Mouse (Mus musculus) liver, postnatal 0 days (tissue): ENCODE data around the gene Aatk. TPM values are rescaled to one million over a fixed set of nuclear protein-coding genes. Genes with fewer than 3 reads are reported as not detected.

Source experiments
- ATAC-seq: fragments of 200-750 bp; cut with Nextera tagmentation; 2 replicates; pipeline ENCODE4 v1.8.0; 2017; ENCODE audit warnings: mild to moderate bottlenecking, moderate library complexity
- DNase-seq: peaks from one replicate; pipeline ENCODE4 v3.0.0-alpha.2; 2016
- H3K27ac ChIP-seq: fragments of 300-500 bp; sonication (generic); 2 replicates; pipeline ENCODE4 v1.5.1; 2014; ENCODE audit warnings: antibody characterized with exemption, moderate library complexity, mild to moderate bottlenecking, low read depth
- H3K27me3 ChIP-seq: fragments of 300-500 bp; sonication (generic); 2 replicates; pipeline ENCODE4 v1.6.1; 2014; ENCODE audit warnings: low read length, control low read depth, mixed read lengths; ENCODE audit not compliant: insufficient read depth
- H3K36me3 ChIP-seq: fragments of 300-500 bp; sonication (generic); replicated peaks from 2 replicates; pipeline ENCODE4 v1.6.1; 2014; ENCODE audit warnings: mild to moderate bottlenecking, control low read depth, low read length, moderate library complexity, mixed read lengths; ENCODE audit not compliant: insufficient read depth
- H3K4me1 ChIP-seq: fragments of 300-500 bp; sonication (generic); 2 replicates; pipeline ENCODE4 v1.6.1; 2014; ENCODE audit warnings: antibody characterized with exemption, mild to moderate bottlenecking, control low read depth; ENCODE audit not compliant: insufficient read depth
- H3K4me2 ChIP-seq: fragments of 300-500 bp; sonication (generic); 2 replicates; pipeline ENCODE4 v1.6.1; 2014; ENCODE audit warnings: low read depth, mild to moderate bottlenecking, low read length, moderate library complexity, mixed read lengths
- H3K4me3 ChIP-seq: fragments of 300-500 bp; sonication (generic); 2 replicates; pipeline ENCODE4 v1.5.1; 2014; ENCODE audit warnings: low read depth, low read length
- H3K9ac ChIP-seq: fragments of 300-500 bp; sonication (generic); replicated peaks from 2 replicates; pipeline ENCODE4 v1.6.1; 2014; ENCODE audit warnings: mild to moderate bottlenecking, moderate library complexity
- H3K9me3 ChIP-seq: fragments of 300-500 bp; sonication (generic); 2 replicates; pipeline ENCODE4 v1.6.1; 2016; ENCODE audit warnings: mild to moderate bottlenecking, control low read depth, low read length, mixed read lengths
- CTCF ChIP-seq: sonication (generic); IDR thresholded peaks from 2 replicates; pipeline ENCODE4 v1.5.1; 2016; ENCODE audit warnings: antibody characterized with exemption, low read depth
- EP300 ChIP-seq: IDR thresholded peaks from 2 replicates; pipeline ENCODE4 v1.6.1; 2016; ENCODE audit warnings: antibody characterized with exemption, low read depth, mild to moderate bottlenecking
- WGBS: fragments of 180-500 bp; shearing (Covaris S2); extraction: QIAGEN DNeasy Blood & Tissue Kit; methylation state at CpG from one replicate; pipeline ENCODE4 v1.1.7; 2014; ENCODE audit not compliant: insufficient replicate concordance; 5-methylcytosine and 5-hydroxymethylcytosine counted together
- polyA plus RNA-seq: library from polyadenylated mRNA; unstranded; fragments of >200 nt; fragmentation: Nextera tagmentation; extraction: Ambion mirVana; gene quantifications from 2 replicates; pipeline ENCODE4 v1.2.1, GENCODE M21; 2015

Aatk gene
- polyA plus RNA-seq, 1 experiment from 2014 or later, result 0.89 TPM

GRCm38 (mm10) chr11:120047531-120048251 is 724 bp upstream of the Aatk start:
- no peak for ATAC-seq

GRCm38 (mm10) chr11:120045839-120046552 is 971 bp downstream of the Aatk start:
- no peak overlapping the region for H3K9ac ChIP-seq
- DNase-seq, result no peak
- H3K4me3 ChIP-seq, result peak overlapping the region; percentile 41; the same call in 1 of the 2 replicates
- no peak overlapping the region for H3K4me2 ChIP-seq
- H3K27me3 ChIP-seq, result peaks cover 37% of the 10 kb centered on the region
- no peaks in the 10 kb centered on the region for H3K36me3 ChIP-seq
- TF ChIP-seq EP300 (no peak), CTCF (no peak)
- peaks cover 12% of the 10 kb centered on the region for H3K4me1 ChIP-seq
- no peak for ATAC-seq
- H3K9me3 ChIP-seq, result no peaks in the 10 kb centered on the region
- no peak overlapping the region for H3K27ac ChIP-seq
- 62% methylated on average over 11 of the region's 11 CpGs for WGBS

More at GRCm38 (mm10) chr11:120047531-120048251, 724 bp upstream of the Aatk start:
- 0 out of 2 replicates have a peak overlapping the region, but pooled peaks have one; percentile 74 for H3K4me2 ChIP-seq
- H3K27me3 ChIP-seq, result peaks cover 37% of the 10 kb centered on the region
- no peak overlapping the region for H3K9ac ChIP-seq
- H3K36me3 ChIP-seq, result no peaks in the 10 kb centered on the region
- no peak for DNase-seq
- H3K4me3 ChIP-seq, result no peak overlapping the region
- no peak for TF ChIP-seq CTCF
- TF ChIP-seq EP300, result no peak
- H3K27ac ChIP-seq, result no peak overlapping the region
- H3K4me1 ChIP-seq, result peaks cover 6% of the 10 kb centered on the region; the same call in 1 of the 2 replicates
- no peaks in the 10 kb centered on the region for H3K9me3 ChIP-seq
- 19% methylated on average over 23 of the region's 23 CpGs for WGBS

- Histone ChIP-seq H3K4me3 (no peak overlapping the region), H3K27ac (no peak overlapping the region), H3K4me2 (no peak overlapping the region), H3K9me3 (no peaks in the 10 kb centered on the region), H3K9ac (no peak overlapping the region), H3K4me1 (peaks cover 14% of the 10 kb centered on the region), H3K27me3 (peaks cover 36% of the 10 kb centered on the region), H3K36me3 (no peaks in the 10 kb centered on the region)
- ATAC-seq (no peak), DNase-seq (no peak)
- no peak for TF ChIP-seq EP300
- TF ChIP-seq CTCF, result no peak
- 65% methylated on average over 4 of the region's 4 CpGs for WGBS
These were observed 1.6 kb downstream of the Aatk start for GRCm38 (mm10) chr11:120045341-120045740.

DNA sequence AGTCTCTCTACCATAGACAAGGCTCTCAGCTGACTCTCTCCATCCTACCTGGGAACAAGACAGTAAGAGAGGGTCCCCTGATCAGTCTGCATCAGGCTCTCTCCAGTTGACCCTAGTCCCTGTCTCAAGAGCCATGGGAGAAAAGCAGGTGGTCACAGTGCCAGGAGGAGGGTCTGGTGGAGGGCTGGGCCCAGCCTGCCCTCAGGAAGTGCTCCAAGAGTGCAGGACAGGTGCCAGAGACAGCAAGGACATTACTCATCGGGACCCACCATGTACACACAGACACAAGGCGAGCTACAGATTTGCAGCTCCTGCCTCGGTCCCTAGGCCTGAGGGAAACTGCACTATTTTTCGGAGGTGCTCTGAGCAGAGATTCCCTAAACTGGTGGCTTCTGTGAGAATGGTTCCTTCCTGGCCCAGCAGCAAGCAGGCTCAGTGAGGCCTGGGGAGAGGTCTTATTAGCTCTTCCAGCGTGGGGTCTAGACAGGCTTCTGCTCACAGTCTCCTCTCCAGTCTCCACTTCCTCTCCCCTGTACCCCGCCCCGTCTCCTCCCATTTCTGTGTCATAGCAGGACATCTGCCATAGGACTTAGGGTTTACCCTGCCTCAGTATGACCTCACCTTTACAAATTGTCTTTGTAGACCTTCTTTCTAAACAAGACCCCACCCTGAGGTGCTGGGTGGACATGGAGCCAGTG is 4.7 kb downstream of the Aatk start:
- Histone ChIP-seq H3K27ac (peak overlapping the region; percentile 88), H3K36me3 (no peaks in the 10 kb centered on the region), H3K27me3 (peaks cover 19% of the 10 kb centered on the region), H3K4me1 (peaks cover 13% of the 10 kb centered on the region), H3K4me3 (no peak overlapping the region), H3K9me3 (no peaks in the 10 kb centered on the region), H3K9ac (no peak overlapping the region; the same call in 1 of the 2 replicates), H3K4me2 (peak overlapping the region; percentile 63)
- DNase-seq, result no peak
- no peak for ATAC-seq
- WGBS, result 41% methylated on average over 7 of the region's 7 CpGs
- TF ChIP-seq CTCF (no peak), EP300 (no peak)

DNA sequence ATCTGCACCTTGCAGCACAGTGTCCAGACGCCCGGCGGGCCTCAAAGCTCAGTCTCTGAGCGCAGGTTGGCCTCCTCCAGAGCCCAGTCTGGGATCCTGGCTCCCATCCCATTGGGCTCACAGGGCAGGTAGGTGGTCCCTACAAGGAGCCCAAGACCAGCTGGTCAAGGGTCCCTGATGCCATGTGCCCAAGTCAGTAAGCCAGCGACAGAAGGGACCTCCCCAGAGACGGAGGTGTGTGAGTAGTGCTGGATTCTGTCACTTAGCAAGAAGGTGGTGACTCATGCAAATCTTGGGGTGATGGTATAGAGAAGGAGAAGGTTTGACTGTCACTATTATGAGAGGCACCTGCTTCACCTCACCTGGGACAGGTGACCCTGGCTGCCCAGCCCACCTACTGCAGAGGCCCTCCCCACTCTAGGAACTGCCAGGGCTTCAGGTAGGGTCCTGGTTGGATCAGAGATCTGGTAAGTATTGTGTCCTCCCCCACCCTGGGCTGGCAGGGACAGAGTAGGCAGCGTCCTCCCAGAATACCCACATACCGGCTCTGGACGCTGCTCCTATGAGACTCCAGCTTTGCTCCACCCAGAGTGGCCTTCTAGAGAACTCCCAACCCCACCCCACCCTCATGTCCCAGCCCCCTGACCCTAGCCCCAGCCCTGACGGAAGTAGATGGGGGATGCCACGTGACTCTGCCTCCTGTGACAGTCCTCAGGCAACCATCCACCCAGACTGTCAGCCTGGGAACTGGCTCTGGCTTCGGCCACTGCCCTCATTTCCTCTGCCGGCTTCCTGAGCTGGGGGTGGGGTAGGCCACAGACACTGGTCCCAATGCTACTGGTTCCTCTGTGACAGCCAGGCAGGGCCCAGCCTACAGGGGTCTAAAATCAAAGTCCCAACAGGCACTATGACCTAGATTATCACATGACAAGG is 5.5 kb downstream of the Aatk start:
- Histone ChIP-seq H3K9me3 (no peaks in the 10 kb centered on the region), H3K9ac (peak overlapping the region; percentile 12), H3K4me3 (peak overlapping the region; percentile 37), H3K27ac (peak overlapping the region; percentile 88), H3K4me1 (peaks cover 10% of the 10 kb centered on the region), H3K36me3 (no peaks in the 10 kb centered on the region), H3K27me3 (peaks cover 11% of the 10 kb centered on the region), H3K4me2 (peak overlapping the region; percentile 63)
- TF ChIP-seq CTCF (no peak), EP300 (no peak)
- ATAC-seq (peak; percentile 74), DNase-seq (peak; percentile 74)
- 43% methylated on average over 13 of the region's 13 CpGs for WGBS
